Mouse (Mus musculus): ENCODE measurements around the gene Ptpro. TPM values are rescaled to one million over a fixed set of nuclear protein-coding genes. Genes with fewer than 3 reads are reported as not detected.

Ptpro gene
- polyA plus RNA-seq, 2 experiments = 0.40 to 0.55 TPM

DNA sequence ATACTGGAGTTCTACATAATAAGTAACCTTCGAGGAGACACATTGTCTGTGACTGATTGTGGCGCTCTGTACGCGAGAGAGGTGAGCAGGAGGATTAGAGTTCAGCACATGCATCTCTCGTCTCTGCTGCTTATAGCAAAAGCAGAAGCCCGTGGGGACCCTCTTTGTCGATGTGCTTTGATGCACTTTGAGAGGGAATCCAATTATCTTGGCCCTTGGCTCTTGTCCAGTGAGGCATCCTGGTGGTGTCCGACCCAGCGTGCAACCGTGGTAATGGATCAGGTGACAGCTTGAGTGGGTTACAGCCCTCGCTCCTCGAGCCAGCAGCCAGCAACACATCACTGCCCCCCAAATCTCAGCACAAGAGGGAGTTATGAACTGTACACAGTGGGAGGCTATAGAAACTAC, 25.5 kb downstream of the Ptpro start:
- DNase-seq (ENCODE audit: low read depth in 3 of 3, low spot score in 3 of 3) (no peak), ATAC-seq (ENCODE audit: insufficient read depth) (no peak)
- TF ChIP-seq EP300 (IDR thresholded peaks at IDR 0.05; ENCODE audit: low read depth) (no peak), CTCF (IDR thresholded peaks at IDR 0.05; ENCODE audit: low read depth) (no peak)
- Histone ChIP-seq H3K4me3 (ENCODE audit: insufficient read depth in 1 of 2, low read depth in 2 of 2, low read length in 2 of 2) (no peak overlapping the region), H3K9me3 (ENCODE audit: control insufficient read depth, low read length) (no peaks in the 10 kb centered on the region), H3K27ac (no peak overlapping the region), H3K27me3 (ENCODE audit: control insufficient read depth, insufficient read depth, low read length) (no peaks in the 10 kb centered on the region), H3K4me1 (replicated peaks; ENCODE audit: control insufficient read depth in 2 of 2, insufficient read depth in 2 of 2, low read length in 1 of 2) (no peaks in the 10 kb centered on the region), H3K36me3 (replicated peaks; ENCODE audit: control insufficient read depth, insufficient read depth, low read depth) (no peaks in the 10 kb centered on the region), H3K9ac (replicated peaks) (no peak overlapping the region), H3K4me2 (ENCODE audit: low read depth) (no peak overlapping the region)
- 71% methylated on average over 12 of the region's 12 CpGs for WGBS (ENCODE audit: insufficient replicate concordance)

- 76% methylated on average over 7 of the region's 7 CpGs for WGBS (ENCODE audit: insufficient replicate concordance)
- no peaks in the 10 kb centered on the region for H3K36me3 ChIP-seq (replicated peaks; ENCODE audit: control insufficient read depth, insufficient read depth, low read depth)
- ATAC-seq (ENCODE audit: insufficient read depth) (no peak), DNase-seq (ENCODE audit: low read depth in 3 of 3, low spot score in 3 of 3) (no peak)
- H3K4me2 ChIP-seq (ENCODE audit: low read depth) = no peak overlapping the region
- no peak for TF ChIP-seq EP300 (IDR thresholded peaks at IDR 0.05; ENCODE audit: low read depth)
- no peak for TF ChIP-seq CTCF (IDR thresholded peaks at IDR 0.05; ENCODE audit: low read depth)
- H3K4me1 ChIP-seq (replicated peaks; ENCODE audit: control insufficient read depth in 2 of 2, insufficient read depth in 2 of 2, low read length in 1 of 2) = no peaks in the 10 kb centered on the region
- no peak overlapping the region for H3K4me3 ChIP-seq (ENCODE audit: insufficient read depth in 1 of 2, low read depth in 2 of 2, low read length in 2 of 2)
- H3K27me3 ChIP-seq (ENCODE audit: control insufficient read depth, insufficient read depth, low read length) = no peaks in the 10 kb centered on the region
- no peaks in the 10 kb centered on the region for H3K9me3 ChIP-seq (ENCODE audit: control insufficient read depth, low read length)
- no peak overlapping the region for H3K9ac ChIP-seq (replicated peaks)
- no peak overlapping the region for H3K27ac ChIP-seq
Observed at GRCm38 (mm10) chr6:137279576-137279975, 27.5 kb downstream of the Ptpro start.

DNA sequence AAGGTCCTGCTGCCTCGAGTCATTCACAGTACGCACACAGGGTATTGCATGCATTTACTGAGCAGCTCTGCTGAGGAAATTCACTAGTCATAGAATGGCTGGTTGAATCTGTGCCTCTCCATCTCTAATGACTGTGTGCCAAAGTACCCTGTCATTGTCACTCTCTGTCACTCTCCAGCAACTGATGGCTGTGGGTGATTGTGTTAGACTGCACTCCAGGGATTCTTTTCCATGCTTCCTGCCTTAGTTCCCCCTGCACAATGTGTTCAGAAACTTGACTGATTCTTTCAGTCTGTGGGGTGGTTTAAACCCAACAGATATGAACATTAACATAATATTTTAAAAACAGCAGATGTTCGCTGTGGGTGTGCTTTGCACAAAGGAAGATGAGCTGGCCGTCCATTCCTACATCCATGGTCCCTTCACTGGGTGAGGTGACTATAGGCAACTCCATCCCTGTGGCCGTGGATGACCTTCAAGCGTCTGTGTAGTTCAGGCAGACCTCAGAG, 29.5 kb downstream of the Ptpro start:
- TF ChIP-seq CTCF (IDR thresholded peaks at IDR 0.05; ENCODE audit: low read depth) (no peak), EP300 (IDR thresholded peaks at IDR 0.05; ENCODE audit: low read depth) (no peak)
- Histone ChIP-seq H3K4me2 (ENCODE audit: low read depth) (no peak overlapping the region), H3K4me1 (replicated peaks; ENCODE audit: control insufficient read depth in 2 of 2, insufficient read depth in 2 of 2, low read length in 1 of 2) (no peaks in the 10 kb centered on the region), H3K36me3 (replicated peaks; ENCODE audit: control insufficient read depth, insufficient read depth, low read depth) (no peaks in the 10 kb centered on the region), H3K27me3 (ENCODE audit: control insufficient read depth, insufficient read depth, low read length) (no peaks in the 10 kb centered on the region), H3K9ac (replicated peaks) (no peak overlapping the region), H3K9me3 (ENCODE audit: control insufficient read depth, low read length) (no peaks in the 10 kb centered on the region), H3K4me3 (ENCODE audit: insufficient read depth in 1 of 2, low read depth in 2 of 2, low read length in 2 of 2) (no peak overlapping the region), H3K27ac (no peak overlapping the region)
- DNase-seq (ENCODE audit: low read depth in 3 of 3, low spot score in 3 of 3) (no peak), ATAC-seq (ENCODE audit: insufficient read depth) (no peak)
- WGBS (ENCODE audit: insufficient replicate concordance) = 58% methylated on average over 6 of the region's 6 CpGs

GRCm38 (mm10) chr6:137282050-137282449, 29.9 kb downstream of the Ptpro start:
- ATAC-seq (ENCODE audit: insufficient read depth) = no peak
- 55% methylated on average over 7 of the region's 7 CpGs for WGBS (ENCODE audit: insufficient replicate concordance)

DNA sequence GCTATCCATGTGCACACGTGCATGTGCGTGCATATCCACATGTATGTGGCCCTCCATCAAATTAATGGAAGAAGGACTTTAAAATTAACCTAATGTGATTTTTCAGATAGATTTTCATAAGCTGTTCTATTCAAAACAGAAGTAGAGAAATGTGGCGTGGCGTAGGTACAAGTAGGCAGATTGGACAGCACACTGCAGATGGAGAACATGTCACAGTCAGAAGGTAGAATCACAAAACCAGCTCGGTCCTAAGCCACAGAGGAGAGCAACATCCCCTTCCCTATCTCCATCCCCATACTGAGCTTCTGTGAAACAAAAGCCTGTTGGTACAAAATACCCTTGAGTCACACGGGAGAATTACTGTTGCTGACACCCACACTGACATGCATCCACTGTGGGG, 34.3 kb downstream of the Ptpro start:
- WGBS (ENCODE audit: insufficient replicate concordance) = 64% methylated on average over 6 of the region's 6 CpGs
- Histone ChIP-seq H3K27me3 (ENCODE audit: control insufficient read depth, insufficient read depth, low read length) (no peaks in the 10 kb centered on the region), H3K36me3 (replicated peaks; ENCODE audit: control insufficient read depth, insufficient read depth, low read depth) (no peaks in the 10 kb centered on the region), H3K27ac (no peak overlapping the region), H3K4me1 (replicated peaks; ENCODE audit: control insufficient read depth in 2 of 2, insufficient read depth in 2 of 2, low read length in 1 of 2) (no peaks in the 10 kb centered on the region), H3K9ac (replicated peaks) (no peak overlapping the region), H3K9me3 (ENCODE audit: control insufficient read depth, low read length) (no peaks in the 10 kb centered on the region), H3K4me3 (ENCODE audit: insufficient read depth in 1 of 2, low read depth in 2 of 2, low read length in 2 of 2) (no peak overlapping the region), H3K4me2 (ENCODE audit: low read depth) (no peak overlapping the region)
- no peak for TF ChIP-seq EP300 (IDR thresholded peaks at IDR 0.05; ENCODE audit: low read depth)
- ATAC-seq (ENCODE audit: insufficient read depth) (no peak), DNase-seq (ENCODE audit: low read depth in 3 of 3, low spot score in 3 of 3) (no peak)

More at GRCm38 (mm10) chr6:137282050-137282449, 29.9 kb downstream of the Ptpro start:
- H3K36me3 ChIP-seq (replicated peaks; ENCODE audit: control insufficient read depth, insufficient read depth, low read depth) = no peaks in the 10 kb centered on the region
- no peak overlapping the region for H3K4me2 ChIP-seq (ENCODE audit: low read depth)
- no peaks in the 10 kb centered on the region for H3K27me3 ChIP-seq (ENCODE audit: control insufficient read depth, insufficient read depth, low read length)
- no peak overlapping the region for H3K4me3 ChIP-seq (ENCODE audit: insufficient read depth in 1 of 2, low read depth in 2 of 2, low read length in 2 of 2)
- no peaks in the 10 kb centered on the region for H3K9me3 ChIP-seq (ENCODE audit: control insufficient read depth, low read length)
- H3K4me1 ChIP-seq (replicated peaks; ENCODE audit: control insufficient read depth in 2 of 2, insufficient read depth in 2 of 2, low read length in 1 of 2) = no peaks in the 10 kb centered on the region
- no peak overlapping the region for H3K27ac ChIP-seq
- H3K9ac ChIP-seq (replicated peaks) = no peak overlapping the region
- DNase-seq (ENCODE audit: low read depth in 3 of 3, low spot score in 3 of 3) = no peak
- no peak for TF ChIP-seq CTCF (IDR thresholded peaks at IDR 0.05; ENCODE audit: low read depth)
- TF ChIP-seq EP300 (IDR thresholded peaks at IDR 0.05; ENCODE audit: low read depth) = no peak

All from liver, embryonic 14.5 days (tissue).